In genomic region chr16:39984635-39985291, GRCm38 (mm10) we compare ENCODE assay signal across 9 mouse cellular contexts. TPM values are rescaled to one million over a fixed set of nuclear protein-coding genes. Genes with fewer than 3 reads are reported as not detected.
DNase-seq lines count a peak whose midpoint lies in the region; ATAC-seq lines count a peak whose summit lies in the region.
"Had no signal": no experiment of that assay in that cellular context is flagged by ENCODE, and none has a peak within 500 bp of the region (broad histone marks: within the 10 kb centered on the region; RNA-seq: fewer than 3 reads in every experiment).

No protein-coding gene starts in this region.

- H3K4me3 ChIP-seq in heart, embryonic 11.5 days (ENCODE audit: low read depth, low read length) = peak overlapping the region; percentile 52
- H3K4me3 ChIP-seq in forebrain, embryonic 12.5 days (replicated peaks) = peak overlapping the region; percentile 61
- peak overlapping the region; percentile 58 for H3K4me3 ChIP-seq in midbrain, embryonic 11.5 days (ENCODE audit: low read depth, low read length)

- H3K4me2 ChIP-seq in heart, embryonic 11.5 days = peak overlapping the region; percentile 97
- peak overlapping the region; percentile 94 for H3K4me2 ChIP-seq in forebrain, embryonic 12.5 days
- H3K4me2 ChIP-seq in midbrain, embryonic 11.5 days = peak overlapping the region; percentile 89

- ATAC-seq in heart, embryonic 11.5 days (replicated peaks; ENCODE audit: insufficient number of reproducible peaks, low FRiP score, low TSS enrichment) = peak; percentile 41
- peak; percentile 75 for ATAC-seq in forebrain, embryonic 12.5 days (ENCODE audit: low FRiP score)
- peak; percentile 82 for ATAC-seq in midbrain, embryonic 11.5 days (ENCODE audit: low FRiP score)
- ATAC-seq in megakaryocyte-erythroid progenitor cell, adult 5-6 weeks (replicated peaks; ENCODE audit: low FRiP score, low TSS enrichment, poor library complexity, severe bottlenecking) = no peak

- peaks cover 3% of the 10 kb centered on the region; the same call in 1 of the 2 replicates for H3K27me3 ChIP-seq in heart, embryonic 11.5 days (ENCODE audit: control insufficient read depth, insufficient read depth, low read length)
- H3K27me3 ChIP-seq in forebrain, embryonic 12.5 days = 0 out of 2 replicates have a peak, but pooled peaks cover 3% of the 10 kb centered on the region
- H3K27me3 ChIP-seq in midbrain, embryonic 11.5 days (ENCODE audit: control insufficient read depth, insufficient read depth, low read length) = no peaks in the 10 kb centered on the region
- H3K27me3 ChIP-seq: CH12.LX had no signal

- intact Hi-C loops in heart, postnatal 25 days (cut with DNase I) = no loop called here

- no peaks in the 10 kb centered on the region for H3K9me3 ChIP-seq in heart, embryonic 11.5 days (replicated peaks; ENCODE audit: control insufficient read depth, low read length)
- no peaks in the 10 kb centered on the region for H3K9me3 ChIP-seq in forebrain, embryonic 12.5 days
- H3K9me3 ChIP-seq in midbrain, embryonic 11.5 days (ENCODE audit: control insufficient read depth, low read length) = no peaks in the 10 kb centered on the region

- H3K27ac ChIP-seq in heart, embryonic 11.5 days (ENCODE audit: low read depth, low read length) = no peak overlapping the region
- H3K27ac ChIP-seq in forebrain, embryonic 12.5 days = peak overlapping the region; percentile 50; the same call in 1 of the 2 replicates
- no peak overlapping the region for H3K27ac ChIP-seq in midbrain, embryonic 11.5 days (ENCODE audit: low read depth, low read length)

- no peaks in the 10 kb centered on the region for H3K4me1 ChIP-seq in heart, embryonic 11.5 days (ENCODE audit: control insufficient read depth, insufficient read depth, low read length)
- H3K4me1 ChIP-seq in forebrain, embryonic 12.5 days = peaks cover 7% of the 10 kb centered on the region
- H3K4me1 ChIP-seq in midbrain, embryonic 11.5 days (ENCODE audit: control insufficient read depth, insufficient read depth, low read length) = no peaks in the 10 kb centered on the region

- 0 out of 2 replicates have a peak overlapping the region, but pooled peaks have one; percentile 46 for H3K9ac ChIP-seq in heart, embryonic 11.5 days (ENCODE audit: low read depth, low read length)
- peak overlapping the region; percentile 64 for H3K9ac ChIP-seq in forebrain, embryonic 12.5 days
- peak overlapping the region; percentile 69 for H3K9ac ChIP-seq in midbrain, embryonic 11.5 days (ENCODE audit: low read length)

- 2% methylated on average over 27 of the region's 29 CpGs for WGBS in heart, embryonic 11.5 days (ENCODE audit: insufficient replicate concordance)
- 2% methylated on average over 28 of the region's 29 CpGs for WGBS in forebrain, embryonic 12.5 days
- WGBS in midbrain, embryonic 11.5 days = 2% methylated on average over 28 of the region's 29 CpGs

- DNase-seq in heart, postnatal 25 days (ENCODE audit: low spot score) = no peak
- peak; percentile 6 for DNase-seq in adrenal gland, postnatal 14 days
- peak; percentile 46 to 57 for DNase-seq in layer of hippocampus, postnatal 14 days (ENCODE audit: low spot score in 2 of 2)
- DNase-seq in midbrain, embryonic 11.5 days (ENCODE audit: low spot score, missing footprints) = peak; percentile 97
- peak; percentile 41 for DNase-seq in testis, postnatal 10 days (ENCODE audit: low spot score)

- H3K36me3 ChIP-seq in heart, embryonic 11.5 days (ENCODE audit: control insufficient read depth, insufficient read depth, low read length) = no peaks in the 10 kb centered on the region
- H3K36me3 ChIP-seq in forebrain, embryonic 12.5 days (replicated peaks) = no peaks in the 10 kb centered on the region
- no peaks in the 10 kb centered on the region for H3K36me3 ChIP-seq in midbrain, embryonic 11.5 days (ENCODE audit: control insufficient read depth, insufficient read depth, low read length)

RNA-seq across cellular contexts. Expression of gene Lsamp, which starts 0.6 kb away (rescaled TPM):
- 0.63 and 1.2 TPM in 2 replicates for polyA plus RNA-seq in heart, embryonic 11.5 days (2014; fragmentation: Nextera tagmentation; extraction: Ambion mirVana)
- 1 to 10 TPM; 1.5 to 1.8 TPM for total RNA-seq in heart, postnatal 25 days (2021)
- 6.7 and 7.4 TPM in 2 replicates for total RNA-seq in adrenal gland, postnatal 14 days (2021)
- 24.6 and 26.9 TPM in 2 replicates for polyA plus RNA-seq in forebrain, embryonic 12.5 days (2016; fragmentation: Nextera tagmentation; extraction: Ambion mirVana)
- 100 to 1,000 TPM; 526 to 567 TPM for total RNA-seq in layer of hippocampus, postnatal 14 days (2021)
- polyA plus RNA-seq in midbrain, embryonic 11.5 days (2014; fragmentation: Nextera tagmentation; extraction: Ambion mirVana) = 13.0 and 15.6 TPM in 2 replicates
- not detected in 2 replicates for total RNA-seq in megakaryocyte-erythroid progenitor cell, adult 5-6 weeks (2014; fragmentation: Nextera tagmentation)
- total RNA-seq in megakaryocyte-erythroid progenitor cell, adult 5-6 weeks (2017) = 0.42 TPM in 1 of 2 replicates, not detected in the other
- total RNA-seq: CH12.LX had no signal

Comparison
In these comparisons a context has a peak if more than half of its experiments do, and no peak if none do; other contexts are left out.
1. RNA of gene Lsamp, which starts 0.6 kb away (total RNA-seq): 526 to 567 TPM in layer of hippocampus, postnatal 14 days; 6.7 to 7.4 TPM in adrenal gland, postnatal 14 days, 1.5 to 1.8 TPM in heart, postnatal 25 days and 0.42 TPM in megakaryocyte-erythroid progenitor cell, adult 5-6 weeks; every median in the first group is over 10 times any median in the second.
2. Peak in every context shown above with its lines, with median percentiles within 50 percentile points of each other: H3K4me2 ChIP-seq, H3K4me3 ChIP-seq and H3K9ac ChIP-seq.